Mouse (Mus musculus) T-cell, adult 2 months (primary cell): ENCODE data around the gene Hes3.

Experiments
- DNase-seq: peaks from one replicate; pipeline ENCODE4 v3.0.0; 2022; ENCODE audit warnings: low spot score

Hes3 gene

GRCm38 (mm10) chr4:152291562-152291961 lies at the start of gene Hes3:
TSS of gene Hes3 (minus strand) at chr4:152291662.
- DNase-seq: no peak

- no peak for DNase-seq
These were observed 49.3 kb upstream of the Hes3 start for GRCm38 (mm10) chr4:152340584-152341284.

DNA sequence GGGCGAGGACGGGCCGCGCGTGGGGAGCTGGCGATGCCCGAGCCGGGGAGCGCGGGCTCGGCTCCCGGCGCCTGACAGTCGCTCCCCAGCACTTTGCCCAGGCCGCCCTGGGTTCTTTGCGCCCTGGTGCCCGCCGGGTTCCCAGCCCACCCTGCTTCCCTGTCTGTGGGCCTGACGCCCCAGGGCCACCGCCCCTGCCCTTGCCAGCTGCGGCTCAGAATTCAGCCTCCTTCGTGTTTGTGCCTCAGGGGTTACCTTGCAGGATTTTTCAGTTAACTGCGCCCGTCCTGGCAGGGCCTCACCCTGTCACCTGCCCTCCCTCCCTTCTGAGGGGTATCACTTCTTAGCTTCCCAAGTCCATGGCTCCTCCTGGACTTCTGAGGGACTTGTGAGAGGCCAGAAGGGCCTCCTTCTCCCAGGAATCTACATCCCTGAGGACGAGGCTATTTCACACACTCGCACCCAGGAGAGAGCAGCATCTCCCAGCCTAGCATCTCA lies 47.9 kb upstream of the Hes3 start:
- no peak for DNase-seq

DNA sequence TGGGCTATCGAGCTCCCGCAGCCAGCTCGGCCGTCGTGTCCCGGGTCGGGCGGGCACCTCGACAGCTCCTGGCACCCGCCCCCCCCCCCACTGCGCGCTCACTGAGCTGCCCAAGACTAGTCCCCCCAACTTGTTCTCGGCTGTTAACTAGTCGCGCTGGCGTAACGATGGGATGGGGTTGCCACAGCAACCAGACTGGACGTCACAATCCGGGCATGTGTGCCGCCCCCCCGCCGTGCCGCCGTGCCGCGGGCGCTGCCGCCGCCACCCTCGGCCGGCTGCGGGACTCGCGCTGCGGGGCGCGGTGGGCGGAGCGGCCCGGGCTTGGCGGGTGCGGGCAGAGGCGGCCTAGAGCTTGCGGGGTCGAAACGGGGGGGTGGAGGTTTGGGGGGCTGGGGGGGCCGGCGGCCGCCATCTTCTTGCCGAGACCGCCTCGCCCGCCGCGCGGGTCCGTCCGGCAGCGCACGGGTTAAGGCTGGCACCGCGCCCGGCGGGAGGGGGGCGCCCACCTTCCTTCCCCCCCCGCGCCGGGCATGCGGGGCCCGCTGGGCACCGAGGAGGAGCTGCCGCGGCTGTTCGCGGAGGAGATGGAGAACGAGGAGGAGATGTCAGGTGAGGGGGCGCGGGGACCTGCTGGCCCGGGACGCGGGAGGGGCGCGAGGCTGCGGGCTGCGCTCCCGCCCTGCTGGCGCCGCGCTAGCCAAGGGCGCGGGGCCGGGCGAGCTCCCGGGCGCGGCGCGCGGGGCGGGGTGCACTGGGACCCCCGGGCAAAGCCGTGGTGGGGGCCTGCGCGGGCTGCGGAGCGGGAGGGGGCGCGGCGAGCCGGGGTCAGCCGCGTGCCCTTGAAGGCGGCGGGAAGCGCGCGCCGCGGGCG lies 47.2 kb upstream of the Hes3 start, which contains the start of gene Chd5:
TSS of gene Chd5 (plus strand) at position 233 of the 874 bp plus-strand sequence.
- DNase-seq: no peak

GRCm38 (mm10) chr4:152337772-152338171 lies 46.3 kb upstream of the Hes3 start:
- no peak for DNase-seq

DNA sequence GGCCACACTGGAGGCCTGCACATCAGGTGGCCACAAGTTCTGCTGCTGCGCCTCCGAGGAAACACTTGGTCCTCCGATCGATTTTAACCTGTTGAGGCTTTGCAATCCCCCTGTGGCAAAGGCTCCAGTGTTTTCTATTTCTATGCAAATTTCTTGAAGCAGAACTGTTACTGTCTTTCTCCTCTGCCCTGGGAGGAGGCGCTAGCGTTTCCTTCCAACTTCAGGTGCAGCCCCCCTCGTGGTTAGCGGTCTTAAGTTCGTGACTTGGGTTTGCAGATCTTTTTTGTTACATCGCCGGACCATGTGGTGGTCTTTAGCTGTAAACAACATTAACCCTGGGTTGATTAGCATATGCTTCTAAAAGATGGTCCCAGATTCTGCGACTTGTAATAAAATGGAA lies 42.1 kb upstream of the Hes3 start:
- DNase-seq: no peak

DNA sequence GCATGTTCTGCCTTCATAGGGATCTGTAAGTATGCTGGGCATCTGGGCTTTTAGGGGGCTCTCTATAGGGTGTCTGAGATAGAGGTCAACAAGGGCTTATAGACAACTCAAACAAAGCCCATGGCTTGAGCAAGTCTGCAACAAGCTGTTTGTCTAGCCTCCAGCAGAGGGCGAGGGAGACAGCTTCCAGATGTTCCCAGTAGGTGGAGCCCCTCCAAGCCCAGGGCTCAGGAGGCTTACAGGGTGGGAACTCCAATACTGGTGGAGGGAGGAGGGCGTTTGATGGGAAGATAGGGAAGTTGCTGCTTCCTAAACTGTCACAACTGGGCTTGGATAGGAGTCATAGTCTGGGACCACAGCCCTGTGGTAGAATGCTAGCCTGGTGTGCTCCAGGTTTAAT lies 41.5 kb upstream of the Hes3 start:
- DNase-seq: peak; percentile 32

DNA sequence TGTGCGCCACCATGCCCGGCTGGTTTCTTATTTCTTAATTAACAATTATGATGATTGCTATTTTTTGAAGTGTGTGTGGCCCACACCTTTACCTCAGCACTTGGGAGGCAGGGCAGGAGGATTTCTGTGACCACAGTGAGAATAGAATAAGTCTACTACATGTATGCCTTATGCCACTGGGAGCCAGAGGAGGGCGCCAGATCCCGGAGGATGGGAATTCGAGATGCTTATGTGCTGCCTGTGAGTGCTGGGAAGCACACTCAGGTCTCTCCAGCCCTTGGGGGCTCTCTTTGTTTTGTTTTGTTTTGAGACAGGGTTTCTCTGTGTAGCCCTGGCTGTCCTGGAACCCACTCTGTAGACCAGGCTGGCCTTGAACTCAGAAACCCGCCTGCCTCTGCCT lies 37.2 kb upstream of the Hes3 start:
- peak; percentile 55 for DNase-seq

DNA sequence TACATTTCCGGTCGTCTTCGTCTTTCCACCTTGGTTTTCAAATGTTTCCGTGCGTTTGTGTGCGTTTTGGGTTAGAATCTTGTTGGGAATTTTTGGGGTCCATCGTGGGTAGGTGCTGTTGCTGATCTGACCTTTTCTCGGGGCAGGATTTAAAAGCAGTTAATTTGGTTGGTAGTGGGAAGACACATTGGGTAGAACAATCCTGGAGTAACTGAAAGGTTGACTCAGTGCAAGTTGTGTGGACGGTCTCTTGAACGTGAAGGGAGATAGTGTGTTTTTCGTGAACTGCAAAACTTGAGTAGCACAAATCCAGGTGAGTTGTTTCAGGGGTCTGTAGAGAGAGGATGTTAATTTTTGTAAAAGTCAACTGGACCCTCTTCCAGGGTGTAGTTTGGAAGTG lies 35.1 kb upstream of the Hes3 start:
- no peak for DNase-seq

- DNase-seq: peak; percentile 97
These were observed 34.3 kb upstream of the Hes3 start, which contains the start of gene Rpl22 for GRCm38 (mm10) chr4:152325574-152326411. TSS of gene Rpl22 (plus strand) at chr4:152325742.

- DNase-seq: no peak
These were observed 33.4 kb upstream of the Hes3 start for GRCm38 (mm10) chr4:152324641-152325562.

DNA sequence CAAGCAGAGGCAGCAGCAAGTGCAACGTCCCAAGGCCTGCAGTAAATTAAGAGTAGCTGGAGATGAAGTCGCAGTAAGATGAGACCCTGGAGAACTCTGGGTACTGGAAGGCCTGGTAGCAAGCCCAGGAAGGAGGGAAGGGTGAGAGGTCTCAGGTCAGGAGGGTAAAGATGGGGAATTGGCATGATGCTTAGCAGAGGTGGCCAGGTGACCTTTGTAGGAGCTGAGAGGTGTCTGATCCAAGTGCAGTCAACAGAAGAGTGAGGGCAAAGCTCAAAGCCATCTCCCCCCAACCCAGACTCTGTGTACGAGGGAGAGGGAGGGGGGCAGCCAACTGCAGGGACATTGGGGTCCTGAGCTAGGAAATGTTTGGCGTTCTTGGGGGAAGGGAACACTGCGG lies 30.0 kb upstream of the Hes3 start:
- DNase-seq: no peak

- peak; percentile 51 for DNase-seq
These were observed 27.2 kb upstream of the Hes3 start, which contains the start of gene Rnf207 for GRCm38 (mm10) chr4:152318517-152319234. TSS of gene Rnf207 (minus strand) at chr4:152318993.

DNA sequence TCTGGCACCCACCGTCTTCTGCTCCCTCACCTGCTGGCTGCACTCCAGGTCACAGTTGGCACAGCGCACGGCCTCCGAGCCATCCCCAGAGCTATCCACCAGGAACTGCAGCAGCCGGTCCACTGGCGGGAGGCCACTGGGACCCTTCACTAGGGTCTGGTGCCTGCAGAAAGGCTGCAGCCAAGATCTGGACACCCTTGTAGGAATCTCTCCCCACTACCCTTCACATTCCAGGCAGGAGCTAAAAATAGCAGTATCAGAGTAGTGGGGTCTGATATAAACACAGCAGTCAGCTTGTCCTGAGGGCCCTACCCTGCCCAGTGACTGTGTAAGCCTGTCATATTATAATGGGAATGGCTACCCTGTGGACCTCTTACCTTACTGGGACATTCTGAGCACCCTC lies 26.2 kb upstream of the Hes3 start:
- no peak for DNase-seq

DNA sequence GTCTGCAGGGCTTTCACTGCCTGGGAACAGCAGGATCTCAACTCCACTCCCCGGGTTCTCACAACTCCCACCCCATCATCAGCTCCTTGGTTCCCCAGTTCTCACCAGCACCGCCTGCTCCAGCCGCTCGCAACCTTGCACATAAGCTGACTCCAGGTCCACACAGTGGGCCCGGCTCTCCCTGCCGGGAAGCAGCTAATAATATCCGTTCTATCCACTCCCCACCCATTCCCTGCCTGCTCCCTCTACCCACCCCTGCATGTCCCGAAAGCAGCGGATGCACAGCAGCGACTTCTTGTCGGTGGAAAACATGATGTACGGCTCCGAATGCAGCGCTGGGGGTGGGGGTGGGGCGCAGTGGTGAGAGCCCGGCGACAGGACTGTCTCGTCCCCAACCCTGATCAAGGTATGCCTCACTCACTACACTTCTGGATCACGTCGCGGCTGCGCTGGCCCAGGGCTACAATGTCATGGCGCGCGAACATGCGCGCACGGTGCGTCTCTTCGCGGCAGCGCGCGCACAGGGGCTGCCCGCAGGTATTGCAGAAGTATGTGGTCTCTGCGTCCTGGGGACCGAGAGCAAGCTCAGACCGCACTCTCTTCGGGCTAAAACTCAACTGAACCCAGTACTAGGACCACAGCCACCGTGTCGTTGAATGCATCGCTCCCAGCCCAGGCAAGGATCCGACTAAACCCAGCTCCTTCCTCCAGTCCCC lies 24.2 kb upstream of the Hes3 start:
- no peak for DNase-seq

DNA sequence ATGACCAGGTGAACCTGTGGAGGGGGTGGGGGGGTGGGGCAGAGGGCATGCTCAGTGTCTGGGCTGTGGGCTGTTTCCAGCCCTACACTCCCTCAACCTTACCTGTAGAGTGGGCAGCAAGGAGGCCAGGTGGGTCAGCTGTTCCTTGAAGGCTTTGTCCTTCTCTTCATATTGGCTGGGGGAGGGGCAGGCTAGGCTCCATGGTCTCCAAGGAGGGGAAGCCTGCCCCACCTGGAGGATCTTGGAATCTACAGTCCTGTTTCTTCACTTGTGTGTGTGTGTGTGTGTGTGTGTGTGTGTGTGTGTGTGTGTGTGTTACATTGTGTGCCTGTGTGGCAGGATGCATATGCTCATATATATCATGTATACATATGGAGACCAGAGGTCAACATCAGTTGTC lies 22.5 kb upstream of the Hes3 start:
- no peak for DNase-seq

- peak; percentile 25 for DNase-seq
These were observed 21.8 kb upstream of the Hes3 start for GRCm38 (mm10) chr4:152313211-152313632.

GRCm38 (mm10) chr4:152312186-152312585 lies 20.7 kb upstream of the Hes3 start:
- no peak for DNase-seq

- DNase-seq: no peak
These were observed 16.1 kb upstream of the Hes3 start for GRCm38 (mm10) chr4:152307542-152307941.

DNA sequence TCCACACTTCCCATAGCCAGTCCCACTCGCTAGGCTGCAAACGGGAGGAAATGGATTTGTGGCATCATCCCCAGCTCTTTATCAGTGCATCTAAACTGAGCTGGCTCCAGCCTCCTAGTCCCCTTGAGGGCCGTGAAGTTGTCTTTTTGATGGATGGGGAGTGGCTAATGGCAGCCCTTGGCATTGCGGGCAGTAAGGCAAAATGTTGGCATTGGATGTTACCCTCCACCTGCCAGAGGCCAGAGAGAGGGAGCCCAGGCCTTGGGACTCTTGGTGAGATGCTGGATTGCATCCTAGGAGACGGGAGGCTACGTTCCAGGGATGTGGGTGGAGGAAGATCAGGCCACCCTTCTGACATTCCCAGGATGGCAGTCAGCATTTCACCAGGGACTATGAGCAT lies 14.5 kb upstream of the Hes3 start:
- DNase-seq: no peak
